Mouse (Mus musculus) splenic B cell, adult 2 months (primary cell): ENCODE results near the gene Tbc1d9b.

Experiments
- DNase-seq: peaks from one replicate; pipeline ENCODE4 v3.0.0-alpha.2; 2011; ENCODE audit warnings: low read depth, low spot score
- H3K27me3 ChIP-seq: 2 replicates; pipeline ENCODE4 v1.6.1; 2012; ENCODE audit warnings: mild to moderate bottlenecking, low read length, moderate library complexity, mixed read lengths; ENCODE audit not compliant: control insufficient read depth, poor library complexity, insufficient read depth, severe bottlenecking
- H3K36me3 ChIP-seq: 2 replicates; pipeline ENCODE4 v1.6.1; 2012; ENCODE audit warnings: mild to moderate bottlenecking, low read length, moderate library complexity, mixed read lengths; ENCODE audit not compliant: control insufficient read depth, poor library complexity, insufficient read depth, severe bottlenecking

Gene Tbc1d9b

GRCm38 (mm10) chr11:50178532-50179488 is 47.6 kb downstream of the Tbc1d9b start:
- Histone ChIP-seq H3K27me3 (no peaks in the 10 kb centered on the region), H3K36me3 (no peaks in the 10 kb centered on the region)
- no peak for DNase-seq

GRCm38 (mm10) chr11:50180478-50181231 is 49.5 kb downstream of the Tbc1d9b start:
- no peaks in the 10 kb centered on the region for H3K36me3 ChIP-seq

GRCm38 (mm10) chr11:50182702-50183101 is 51.5 kb downstream of the Tbc1d9b start:
- no peaks in the 10 kb centered on the region for H3K36me3 ChIP-seq
- H3K27me3 ChIP-seq = no peaks in the 10 kb centered on the region
- no peak for DNase-seq

More at GRCm38 (mm10) chr11:50180478-50181231, 49.5 kb downstream of the Tbc1d9b start:
- no peak for DNase-seq
- no peaks in the 10 kb centered on the region for H3K27me3 ChIP-seq

GRCm38 (mm10) chr11:50184788-50185187 is 53.6 kb downstream of the Tbc1d9b start:
- H3K27me3 ChIP-seq = no peaks in the 10 kb centered on the region
- no peaks in the 10 kb centered on the region for H3K36me3 ChIP-seq
- no peak for DNase-seq

GRCm38 (mm10) chr11:50188682-50189081 is 57.5 kb downstream of the Tbc1d9b start:
- no peak for DNase-seq
- Histone ChIP-seq H3K36me3 (no peaks in the 10 kb centered on the region), H3K27me3 (no peaks in the 10 kb centered on the region)

- DNase-seq = no peak
- Histone ChIP-seq H3K27me3 (no peaks in the 10 kb centered on the region), H3K36me3 (no peaks in the 10 kb centered on the region)
Observed at GRCm38 (mm10) chr11:50190362-50190761, 59.2 kb downstream of the Tbc1d9b start.

DNA sequence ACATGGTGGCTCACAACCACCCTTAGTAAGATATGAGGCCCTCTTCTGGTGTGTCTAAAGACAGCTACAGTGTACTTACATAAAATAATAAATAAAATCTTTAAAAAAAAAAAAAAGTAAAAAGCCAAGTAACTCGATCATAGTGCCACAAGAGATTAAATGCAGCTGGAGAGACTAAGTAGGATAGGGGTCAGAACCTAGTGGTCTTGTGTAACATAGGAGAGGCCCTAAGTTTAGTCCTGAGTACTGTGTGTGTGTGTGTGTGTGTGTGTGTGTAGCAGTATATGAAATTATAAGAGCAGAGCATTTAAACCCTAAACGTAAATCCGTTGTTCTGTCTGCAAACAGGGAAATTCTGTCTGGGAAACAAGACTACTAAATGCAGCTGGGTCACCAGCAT is 61.1 kb downstream of the Tbc1d9b start:
- no peak for DNase-seq
- H3K36me3 ChIP-seq = no peaks in the 10 kb centered on the region
- H3K27me3 ChIP-seq = no peaks in the 10 kb centered on the region

GRCm38 (mm10) chr11:50194070-50194469 is 62.9 kb downstream of the Tbc1d9b start:
- peaks cover 2% of the 10 kb centered on the region; the same call in 1 of the 2 replicates for H3K36me3 ChIP-seq
- H3K27me3 ChIP-seq = no peaks in the 10 kb centered on the region
- DNase-seq = no peak

DNA sequence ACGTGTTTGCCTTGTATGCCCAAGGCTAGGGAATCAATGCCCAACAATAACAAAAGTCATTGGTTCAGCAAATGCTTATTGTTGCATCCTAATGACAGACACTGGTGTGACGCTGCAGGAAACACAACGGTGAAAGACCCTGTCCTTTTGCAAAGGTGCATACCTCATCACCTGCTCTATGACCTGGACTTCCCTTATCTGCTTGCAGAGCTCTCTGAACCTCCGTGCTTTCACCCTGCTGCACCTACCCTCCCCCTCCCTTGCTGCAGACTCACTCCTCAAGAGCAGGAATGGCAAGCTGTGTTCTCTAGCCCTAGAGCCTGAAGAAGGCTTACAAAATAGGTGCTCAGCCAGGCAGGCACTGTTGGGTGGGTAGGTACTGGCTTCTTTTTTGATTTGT is 63.6 kb downstream of the Tbc1d9b start:
- H3K36me3 ChIP-seq = peaks cover 9% of the 10 kb centered on the region
- no peaks in the 10 kb centered on the region for H3K27me3 ChIP-seq
- DNase-seq = no peak

DNA sequence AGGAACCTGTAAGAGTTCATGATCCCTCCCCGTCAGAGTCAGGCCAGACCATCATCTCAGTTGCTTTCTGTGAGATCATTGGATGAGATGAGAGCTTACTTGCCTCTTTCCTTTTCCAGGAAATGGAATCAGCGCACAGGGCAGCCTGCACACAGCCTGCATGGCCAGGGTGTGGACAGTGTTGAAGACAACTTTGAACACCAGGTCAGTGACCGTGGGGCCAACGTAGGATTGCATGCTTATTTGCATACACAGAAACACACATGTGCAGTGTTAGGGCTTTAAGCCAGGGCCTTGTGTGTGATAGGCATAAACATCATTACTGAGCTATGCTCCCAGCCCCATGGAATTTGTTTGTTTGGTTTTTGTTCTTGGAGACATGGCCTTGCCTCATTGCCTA is 66.3 kb downstream of the Tbc1d9b start:
- no peaks in the 10 kb centered on the region for H3K27me3 ChIP-seq
- no peak for DNase-seq
- peaks cover 24% of the 10 kb centered on the region for H3K36me3 ChIP-seq

DNA sequence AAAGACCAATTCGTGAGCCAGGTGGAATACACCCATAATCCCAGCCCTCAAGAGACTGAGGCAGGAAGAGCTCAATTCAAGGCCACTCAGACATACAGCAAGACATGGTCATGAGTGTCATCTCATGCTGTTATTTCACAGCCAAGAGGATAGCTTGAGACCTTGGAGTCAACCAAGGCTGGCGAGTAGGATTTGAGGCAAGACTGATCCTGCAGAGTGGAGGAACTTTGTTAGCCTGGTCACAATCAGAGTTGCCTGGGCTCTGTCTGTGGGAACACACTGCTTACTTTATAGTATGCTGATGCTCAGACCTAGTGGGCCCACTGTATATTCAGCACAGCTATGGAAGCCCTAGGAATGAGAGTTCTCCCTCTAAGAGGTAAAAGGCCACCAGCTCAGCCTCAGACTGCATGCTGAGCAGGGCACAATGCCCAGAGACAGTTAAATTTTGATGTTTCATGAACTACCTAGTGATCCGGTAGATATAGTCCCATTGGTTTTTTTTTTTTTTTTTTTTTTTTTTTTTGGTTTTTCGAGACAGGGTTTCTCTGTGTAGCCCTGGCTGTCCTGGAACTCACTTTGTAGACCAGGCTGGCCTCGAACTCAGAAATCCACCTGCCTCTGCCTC is 67.1 kb downstream of the Tbc1d9b start:
- H3K36me3 ChIP-seq = peaks cover 24% of the 10 kb centered on the region
- no peak for DNase-seq
- H3K27me3 ChIP-seq = no peaks in the 10 kb centered on the region

DNA sequence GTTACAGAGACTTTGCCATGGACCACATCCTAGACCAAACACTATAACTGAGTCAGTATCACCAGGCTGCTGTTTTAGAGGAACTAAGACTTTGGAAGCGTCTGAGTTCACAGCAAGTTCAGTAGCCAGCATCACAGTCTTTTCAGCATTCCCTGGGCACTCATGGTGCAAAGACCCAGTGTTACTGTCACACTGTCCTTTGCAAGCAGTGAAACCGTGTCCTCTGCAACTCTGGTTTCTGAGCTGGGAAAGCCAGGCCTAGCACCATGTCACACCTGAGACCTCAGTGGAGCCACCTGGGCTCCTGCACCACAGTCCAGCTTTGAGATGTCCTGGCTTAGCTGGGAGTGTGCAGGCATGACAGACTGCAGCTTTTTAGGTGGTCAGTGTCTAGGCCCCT is 67.7 kb downstream of the Tbc1d9b start:
- DNase-seq = no peak

DNA sequence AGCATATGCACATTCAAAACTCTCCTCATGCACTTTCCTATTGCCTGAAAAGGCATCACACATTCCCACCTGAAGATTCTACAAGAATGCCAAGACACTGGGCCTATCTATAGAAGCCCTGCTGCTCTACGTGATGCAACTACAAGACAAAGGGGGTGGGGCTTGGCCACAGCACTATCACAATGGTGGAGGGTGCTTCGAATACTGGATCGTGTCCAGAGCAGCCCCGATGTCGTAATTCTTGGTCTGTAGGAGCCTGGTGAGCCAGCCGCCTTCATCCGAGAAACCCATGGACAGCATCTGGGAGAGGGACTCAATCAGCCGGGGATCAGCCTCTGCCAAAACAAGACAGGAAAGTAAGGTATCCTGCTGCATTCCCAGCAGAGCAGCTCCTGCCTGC is 69.4 kb downstream of the Tbc1d9b start:
- Histone ChIP-seq H3K36me3 (peaks cover 30% of the 10 kb centered on the region), H3K27me3 (no peaks in the 10 kb centered on the region)
- no peak for DNase-seq

More for the DNA sequence above, 67.7 kb downstream of the Tbc1d9b start:
- H3K27me3 ChIP-seq = no peaks in the 10 kb centered on the region
- peaks cover 24% of the 10 kb centered on the region for H3K36me3 ChIP-seq

- no peaks in the 10 kb centered on the region for H3K27me3 ChIP-seq
- DNase-seq = no peak
- peaks cover 35% of the 10 kb centered on the region for H3K36me3 ChIP-seq
Observed at GRCm38 (mm10) chr11:50201590-50201989, 70.4 kb downstream of the Tbc1d9b start.
